In the genomic region with DNA sequence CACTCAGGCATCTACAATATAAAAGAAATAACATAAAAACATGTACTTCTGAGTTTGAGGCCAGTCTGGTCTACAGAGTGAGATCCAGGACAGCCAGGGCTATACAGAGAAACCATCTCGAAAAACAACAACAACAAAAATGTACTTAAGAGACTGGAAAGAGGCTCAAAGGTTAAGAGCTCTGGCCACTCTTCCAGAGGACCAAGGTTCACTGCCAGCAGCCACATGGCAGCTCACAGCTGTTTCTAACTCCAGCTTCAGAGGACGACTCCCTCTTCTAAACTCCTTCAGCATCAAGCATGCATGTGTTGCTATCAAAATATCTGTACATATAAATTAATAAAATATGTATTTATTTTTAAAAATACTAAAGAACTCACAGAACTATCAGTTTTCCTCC, we compare ENCODE assay signal across 25 mouse cellular contexts. TPM values are rescaled to one million over a fixed set of nuclear protein-coding genes. Genes with fewer than 3 reads are reported as not detected.
A peak's percentile ranks its signal among the peaks of the same experiment; 100 is the strongest.
DNase-seq lines count a peak whose midpoint lies in the region; ATAC-seq and TF ChIP-seq lines count a peak whose summit lies in the region.
"Had no signal": no experiment of that assay in that cellular context is flagged by ENCODE, and none has a peak within 500 bp of the region (broad histone marks: within the 10 kb centered on the region; RNA-seq: fewer than 3 reads in every experiment).

No protein-coding gene starts in this region.

- peaks cover 11% of the 10 kb centered on the region; the same call in 1 of the 2 replicates for H3K4me1 ChIP-seq in intestine, postnatal 0 days (replicated peaks; ENCODE audit: control insufficient read depth, insufficient read depth, low read length)
- H3K4me1 ChIP-seq in intestine, embryonic 16.5 days (ENCODE audit: control insufficient read depth, insufficient read depth, low read length), result peaks cover 18% of the 10 kb centered on the region
- peaks cover 3% of the 10 kb centered on the region; the same call in 1 of the 2 replicates for H3K4me1 ChIP-seq in kidney, embryonic 14.5 days (ENCODE audit: control insufficient read depth, insufficient read depth, low read length)
- H3K4me1 ChIP-seq in hindbrain, embryonic 13.5 days (replicated peaks), result peaks cover 14% of the 10 kb centered on the region

- DNase-seq in kidney, adult 8-10 months, result peak; percentile 58 to 73
- DNase-seq in adipocyte (ENCODE audit: low spot score), result peak; percentile 86
- DNase-seq in kidney, postnatal 25 days, result peak; percentile 56 to 81
- no peak for DNase-seq in left cerebral cortex, adult 18-20 months (ENCODE audit: low spot score in 2 of 2)
- DNase-seq: adrenal gland, postnatal 10 days; B cell, adult 2 months; cerebellum, adult 11 months; cerebellum, adult 8-10 months; cerebellum, postnatal 14 days; embryo, embryonic 11 days; gastrocnemius, postnatal 10 days; heart, adult 18-20 months; heart, postnatal 14 days had no signal

- 50% methylated on average over 2 of the region's 2 CpGs for WGBS in intestine, postnatal 0 days
- 73% methylated on average over 2 of the region's 2 CpGs for WGBS in intestine, embryonic 16.5 days
- WGBS in kidney, embryonic 14.5 days, result 76% methylated on average over 2 of the region's 2 CpGs
- 87% methylated on average over 2 of the region's 2 CpGs for WGBS in hindbrain, embryonic 13.5 days

- no peaks in the 10 kb centered on the region for H3K36me3 ChIP-seq in intestine, postnatal 0 days (ENCODE audit: control insufficient read depth, insufficient read depth)
- H3K36me3 ChIP-seq in intestine, embryonic 16.5 days (ENCODE audit: control insufficient read depth, insufficient read depth, low read length), result peaks cover 5% of the 10 kb centered on the region; the same call in 1 of the 2 replicates
- peaks cover 7% of the 10 kb centered on the region; the same call in 1 of the 2 replicates for H3K36me3 ChIP-seq in kidney, embryonic 14.5 days (ENCODE audit: control insufficient read depth, insufficient read depth, low read length)
- H3K36me3 ChIP-seq in hindbrain, embryonic 13.5 days, result peaks cover 15% of the 10 kb centered on the region
- H3K36me3 ChIP-seq: embryonic facial prominence, embryonic 15.5 days had no signal

- no peak overlapping the region for H3K4me2 ChIP-seq in intestine, postnatal 0 days (replicated peaks; ENCODE audit: low read depth)
- H3K4me2 ChIP-seq in intestine, embryonic 16.5 days (ENCODE audit: low read depth, low read length), result no peak overlapping the region
- H3K4me2 ChIP-seq in kidney, embryonic 14.5 days (replicated peaks; ENCODE audit: low read depth, low read length), result no peak overlapping the region
- H3K4me2 ChIP-seq in hindbrain, embryonic 13.5 days, result no peak overlapping the region
- H3K4me2 ChIP-seq: embryonic facial prominence, embryonic 15.5 days; heart, embryonic 11.5 days; heart, embryonic 15.5 days had no signal

- no peak for TF ChIP-seq CTCF in intestine, postnatal 0 days (IDR thresholded peaks at IDR 0.05; ENCODE audit: low read depth)

- H3K9ac ChIP-seq in intestine, postnatal 0 days (ENCODE audit: low read depth, low read length), result no peak overlapping the region
- H3K9ac ChIP-seq in intestine, embryonic 16.5 days (ENCODE audit: low read depth, low read length), result no peak overlapping the region
- no peak overlapping the region for H3K9ac ChIP-seq in kidney, embryonic 14.5 days (ENCODE audit: low read depth, low read length)
- H3K9ac ChIP-seq in hindbrain, embryonic 13.5 days, result no peak overlapping the region
- H3K9ac ChIP-seq: embryonic facial prominence, embryonic 15.5 days; heart, embryonic 15.5 days had no signal

- no peaks in the 10 kb centered on the region for H3K27me3 ChIP-seq in intestine, postnatal 0 days (replicated peaks; ENCODE audit: control insufficient read depth, insufficient read depth, low read length)
- H3K27me3 ChIP-seq in intestine, embryonic 16.5 days (replicated peaks; ENCODE audit: control insufficient read depth, insufficient read depth, low read length), result no peaks in the 10 kb centered on the region
- no peaks in the 10 kb centered on the region for H3K27me3 ChIP-seq in kidney, embryonic 14.5 days (ENCODE audit: control insufficient read depth, insufficient read depth, low read length)
- no peaks in the 10 kb centered on the region for H3K27me3 ChIP-seq in hindbrain, embryonic 13.5 days
- H3K27me3 ChIP-seq: embryonic facial prominence, embryonic 15.5 days; heart, embryonic 15.5 days had no signal

- no peaks in the 10 kb centered on the region for H3K9me3 ChIP-seq in intestine, postnatal 0 days (ENCODE audit: control insufficient read depth)
- H3K9me3 ChIP-seq in intestine, embryonic 16.5 days (ENCODE audit: control insufficient read depth, low read length), result no peaks in the 10 kb centered on the region
- H3K9me3 ChIP-seq in kidney, embryonic 14.5 days (ENCODE audit: control insufficient read depth, low read length), result no peaks in the 10 kb centered on the region
- no peaks in the 10 kb centered on the region for H3K9me3 ChIP-seq in hindbrain, embryonic 13.5 days
- H3K9me3 ChIP-seq: embryonic facial prominence, embryonic 15.5 days; forebrain, embryonic 10.5 days; G1E; heart, embryonic 15.5 days had no signal

- no peak overlapping the region for H3K4me3 ChIP-seq in intestine, postnatal 0 days (ENCODE audit: low read depth, low read length)
- no peak overlapping the region for H3K4me3 ChIP-seq in intestine, embryonic 16.5 days (ENCODE audit: low read length)
- H3K4me3 ChIP-seq in kidney, embryonic 14.5 days (ENCODE audit: low read length), result no peak overlapping the region
- no peak overlapping the region for H3K4me3 ChIP-seq in hindbrain, embryonic 13.5 days
- H3K4me3 ChIP-seq: embryonic facial prominence, embryonic 15.5 days; erythroblast, embryonic 14.5 days; forebrain, embryonic 10.5 days; heart, embryonic 15.5 days had no signal

- peak overlapping the region; percentile 71 for H3K27ac ChIP-seq in intestine, postnatal 0 days (ENCODE audit: low read depth, low read length)
- H3K27ac ChIP-seq in intestine, embryonic 16.5 days (ENCODE audit: low read length), result no peak overlapping the region
- H3K27ac ChIP-seq in kidney, embryonic 14.5 days (ENCODE audit: low read depth, low read length), result no peak overlapping the region
- H3K27ac ChIP-seq in hindbrain, embryonic 13.5 days, result no peak overlapping the region
- H3K27ac ChIP-seq: embryonic facial prominence, embryonic 15.5 days; forebrain, embryonic 10.5 days; heart, embryonic 15.5 days had no signal

- peak; percentile 32; the same call in 1 of the 2 replicates for ATAC-seq in intestine, postnatal 0 days
- no peak for ATAC-seq in intestine, embryonic 16.5 days
- ATAC-seq in kidney, embryonic 14.5 days (ENCODE audit: low FRiP score, low TSS enrichment), result no peak
- ATAC-seq in hindbrain, embryonic 13.5 days (ENCODE audit: low FRiP score), result no peak
- ATAC-seq: CD4-positive, CD25-positive, alpha-beta regulatory T cell, adult 4 months; forebrain, embryonic 16.5 days had no signal

RNA-seq across cellular contexts. Expression of a gene that starts 28.9 kb away (rescaled TPM):
- polyA plus RNA-seq in intestine, postnatal 0 days (2015; fragmentation: Nextera tagmentation; extraction: Ambion mirVana), result 27.4 and 29.5 TPM in 2 replicates
- polyA plus RNA-seq in intestine, embryonic 16.5 days (2015; fragmentation: Nextera tagmentation; extraction: Ambion mirVana), result 14.7 and 20.8 TPM in 2 replicates
- polyA plus RNA-seq in kidney, embryonic 14.5 days (2014; fragmentation: Nextera tagmentation; extraction: Ambion mirVana), result 15.3 and 21.6 TPM in 2 replicates
- polyA plus RNA-seq in hindbrain, embryonic 13.5 days (2015; fragmentation: Nextera tagmentation; extraction: Ambion mirVana), result 10.0 and 10.1 TPM in 2 replicates
- 100 to 1,000 TPM; 221 to 223 TPM for total RNA-seq in left cerebral cortex, adult 18-20 months (2021)

RNA-seq across cellular contexts. Expression of a gene that starts 46.4 kb away (rescaled TPM):
- 156 and 160 TPM in 2 replicates for polyA plus RNA-seq in intestine, postnatal 0 days (2015; fragmentation: Nextera tagmentation; extraction: Ambion mirVana)
- polyA plus RNA-seq in intestine, embryonic 16.5 days (2015; fragmentation: Nextera tagmentation; extraction: Ambion mirVana), result 218 and 242 TPM in 2 replicates
- polyA plus RNA-seq in kidney, embryonic 14.5 days (2014; fragmentation: Nextera tagmentation; extraction: Ambion mirVana), result 349 and 425 TPM in 2 replicates
- polyA plus RNA-seq in hindbrain, embryonic 13.5 days (2015; fragmentation: Nextera tagmentation; extraction: Ambion mirVana), result 260 and 270 TPM in 2 replicates
- total RNA-seq in left cerebral cortex, adult 18-20 months (2021), result 10 to 100 TPM; 43.5 to 44.7 TPM

Comparison
In these comparisons a context has a peak if more than half of its experiments do, and no peak if none do; other contexts are left out.
1. DNase-seq: peak in kidney, adult 8-10 months (2 of 2), adipocyte (single experiment) and kidney, postnatal 25 days (2 of 2); none in left cerebral cortex, adult 18-20 months (0 of 2).